In genomic region chr14:61949446-61949845, GRCm38 (mm10) we compare ENCODE assay signal across 15 mouse cellular contexts.
DNase-seq lines count a peak whose midpoint lies in the region; ATAC-seq and TF ChIP-seq lines count a peak whose summit lies in the region.
"Had no signal": no experiment of that assay in that cellular context is flagged by ENCODE, and none has a peak within 500 bp of the region (broad histone marks: within the 10 kb centered on the region; RNA-seq: fewer than 3 reads in every experiment).

No protein-coding gene starts in this region.

- H3K36me3 ChIP-seq in lung, embryonic 16.5 days (ENCODE audit: control insufficient read depth, insufficient read depth, low read length): no peaks in the 10 kb centered on the region
- H3K36me3 ChIP-seq in embryonic facial prominence, embryonic 14.5 days (ENCODE audit: control insufficient read depth, insufficient read depth, low read length): no peaks in the 10 kb centered on the region
- no peaks in the 10 kb centered on the region for H3K36me3 ChIP-seq in neural tube, embryonic 11.5 days (ENCODE audit: control insufficient read depth, insufficient read depth, low read length)

- no peak for DNase-seq in lung, adult 2 months
- peak; percentile 38 for DNase-seq in embryo, embryonic 10.5 days (ENCODE audit: low spot score)
- DNase-seq in embryonic facial prominence, embryonic 14.5 days (ENCODE audit: low spot score): no peak
- peak; percentile 26 for DNase-seq in neural tube, embryonic 11.5 days (ENCODE audit: low spot score)
- DNase-seq in spleen, postnatal 36 days (ENCODE audit: low spot score in 2 of 2): no peak
- DNase-seq in right cerebral cortex, postnatal 36 days (ENCODE audit: low spot score in 2 of 2): no peak
- DNase-seq: adrenal gland, adult 2 months; heart, postnatal 36 days; kidney, adult 2 months; right cerebral cortex, postnatal 4 days; thymus, postnatal 36 days had no signal

- no peaks in the 10 kb centered on the region for H3K27me3 ChIP-seq in lung, embryonic 16.5 days (ENCODE audit: control insufficient read depth, insufficient read depth, low read depth, low read length)
- H3K27me3 ChIP-seq in embryonic facial prominence, embryonic 14.5 days (replicated peaks; ENCODE audit: control insufficient read depth, insufficient read depth, low read length): no peaks in the 10 kb centered on the region
- H3K27me3 ChIP-seq in neural tube, embryonic 11.5 days (ENCODE audit: control insufficient read depth, insufficient read depth, low read length): no peaks in the 10 kb centered on the region
- H3K27me3 ChIP-seq: Patski had no signal

- TF ChIP-seq CTCF in lung, adult 2 months (IDR thresholded peaks at IDR 0.05; ENCODE audit: insufficient read depth, low read length): no peak

- ATAC-seq in lung, embryonic 16.5 days (ENCODE audit: low read depth): peak; percentile 16; the same call in 1 of the 2 replicates
- ATAC-seq in embryonic facial prominence, embryonic 14.5 days (ENCODE audit: low read depth): peak; percentile 18; the same call in 1 of the 2 replicates
- ATAC-seq in neural tube, embryonic 11.5 days (ENCODE audit: insufficient read depth, low FRiP score, low TSS enrichment): no peak
- ATAC-seq: lung, postnatal 0 days; Patski had no signal

- no peaks in the 10 kb centered on the region for H3K9me3 ChIP-seq in lung, embryonic 16.5 days (ENCODE audit: control insufficient read depth, low read length)
- no peaks in the 10 kb centered on the region for H3K9me3 ChIP-seq in embryonic facial prominence, embryonic 14.5 days (ENCODE audit: control insufficient read depth, low read length)
- H3K9me3 ChIP-seq in neural tube, embryonic 11.5 days (ENCODE audit: control insufficient read depth, low read length): no peaks in the 10 kb centered on the region

- H3K9ac ChIP-seq in lung, embryonic 16.5 days (ENCODE audit: low read length): no peak overlapping the region
- no peak overlapping the region for H3K9ac ChIP-seq in embryonic facial prominence, embryonic 14.5 days (ENCODE audit: low read depth, low read length)
- no peak overlapping the region for H3K9ac ChIP-seq in neural tube, embryonic 11.5 days (ENCODE audit: low read length)

- no peak overlapping the region for H3K4me3 ChIP-seq in lung, embryonic 16.5 days (ENCODE audit: low read length)
- no peak overlapping the region for H3K4me3 ChIP-seq in lung, adult 2 months (replicated peaks; ENCODE audit: extremely low read depth, low read depth, low read length)
- no peak overlapping the region for H3K4me3 ChIP-seq in embryonic facial prominence, embryonic 14.5 days (ENCODE audit: low read depth, low read length)
- H3K4me3 ChIP-seq in neural tube, embryonic 11.5 days (ENCODE audit: low read depth, low read length): no peak overlapping the region
- H3K4me3 ChIP-seq: layer of hippocampus, adult 2 months had no signal

- 42% methylated on average over 6 of the region's 6 CpGs for WGBS in lung, embryonic 16.5 days
- WGBS in lung, adult 2 months: 73% methylated on average over 6 of the region's 6 CpGs
- 28% methylated on average over 6 of the region's 6 CpGs for WGBS in embryonic facial prominence, embryonic 14.5 days
- WGBS in neural tube, embryonic 11.5 days: 50% methylated on average over 6 of the region's 6 CpGs

- peak overlapping the region; percentile 29 for H3K27ac ChIP-seq in lung, embryonic 16.5 days (ENCODE audit: low read length)
- peak overlapping the region; percentile 53 for H3K27ac ChIP-seq in embryonic facial prominence, embryonic 14.5 days (replicated peaks; ENCODE audit: low read depth, low read length)
- no peak overlapping the region for H3K27ac ChIP-seq in neural tube, embryonic 11.5 days (ENCODE audit: low read depth, low read length)
- H3K27ac ChIP-seq: layer of hippocampus, adult 2 months had no signal

- TF ChIP-seq POLR2A in lung, adult 2 months (IDR thresholded peaks at IDR 0.05; ENCODE audit: borderline replicate concordance, extremely low read depth, low read depth, low read length): no peak

- H3K4me2 ChIP-seq in lung, embryonic 16.5 days (ENCODE audit: low read depth, low read length): no peak overlapping the region
- H3K4me2 ChIP-seq in embryonic facial prominence, embryonic 14.5 days (ENCODE audit: low read depth, low read length): no peak overlapping the region
- H3K4me2 ChIP-seq in neural tube, embryonic 11.5 days (ENCODE audit: low read depth): no peak overlapping the region

- H3K4me1 ChIP-seq in lung, embryonic 16.5 days (replicated peaks; ENCODE audit: control insufficient read depth, insufficient read depth, low read length): peaks cover 13% of the 10 kb centered on the region; the same call in 1 of the 2 replicates
- H3K4me1 ChIP-seq in lung, adult 2 months (ENCODE audit: control insufficient read depth, insufficient read depth, low read length): no peaks in the 10 kb centered on the region
- peaks cover 20% of the 10 kb centered on the region for H3K4me1 ChIP-seq in embryonic facial prominence, embryonic 14.5 days (ENCODE audit: control insufficient read depth, insufficient read depth, low read length)
- H3K4me1 ChIP-seq in neural tube, embryonic 11.5 days (ENCODE audit: control insufficient read depth, insufficient read depth, low read length): no peaks in the 10 kb centered on the region; the same call in 1 of the 2 replicates

Comparison
In these comparisons a context has a peak if more than half of its experiments do, and no peak if none do; other contexts are left out.
1. DNase-seq: peak in embryo, embryonic 10.5 days (single experiment) and neural tube, embryonic 11.5 days (single experiment); none in lung, adult 2 months (single experiment), embryonic facial prominence, embryonic 14.5 days (single experiment), spleen, postnatal 36 days (0 of 2) and right cerebral cortex, postnatal 36 days (0 of 2).